In the genomic region with DNA sequence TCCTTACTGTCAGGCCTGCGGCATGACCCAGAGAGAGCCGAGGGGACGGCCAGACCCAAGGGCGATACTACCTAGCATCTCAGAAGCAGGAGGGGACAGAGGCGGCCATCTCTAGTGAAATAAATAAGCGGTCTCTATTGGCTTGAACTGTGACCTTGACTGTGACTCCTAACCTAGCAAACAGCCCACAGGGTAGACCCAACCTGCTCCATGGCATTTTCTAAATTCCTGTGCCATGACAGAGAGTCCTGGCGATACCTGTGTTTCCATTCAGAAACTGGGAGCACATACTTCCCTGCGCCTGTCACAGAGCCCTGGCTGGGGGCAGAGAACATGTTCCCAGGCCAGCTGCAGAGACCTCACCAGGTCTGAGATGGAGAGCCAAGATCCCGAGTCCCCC, we compare ENCODE assay signal across 13 mouse cellular contexts.
"Had no signal": no experiment of that assay in that cellular context is flagged by ENCODE, and none has a peak within 500 bp of the region (broad histone marks: within the 10 kb centered on the region; RNA-seq: fewer than 3 reads in every experiment).

No protein-coding gene starts in this region.

- DNase-seq: liver; liver, embryonic 13.5 days; liver, postnatal 0 days; thymus, adult 18-20 months; thymus, postnatal 14 days had no signal

- H3K9me3 ChIP-seq: limb, embryonic 12.5 days; liver, embryonic 13.5 days; midbrain, embryonic 15.5 days had no signal

- H3K4me1 ChIP-seq: liver, embryonic 13.5 days; megakaryocyte, embryonic 14.5 days had no signal

- H3K27me3 ChIP-seq: limb, embryonic 12.5 days; liver, embryonic 13.5 days; megakaryocyte, embryonic 14.5 days; midbrain, embryonic 15.5 days; neural tube, embryonic 12.5 days had no signal

- H3K4me2 ChIP-seq: limb, embryonic 12.5 days; liver, embryonic 13.5 days; midbrain, embryonic 11.5 days; midbrain, embryonic 15.5 days; neural tube, embryonic 12.5 days had no signal

- H3K36me3 ChIP-seq: liver, embryonic 13.5 days; midbrain, embryonic 15.5 days; neural tube, embryonic 12.5 days had no signal

- ATAC-seq: inflammation-experienced regulatory T-cells, adult 6 months; liver, postnatal 0 days; midbrain, embryonic 15.5 days had no signal

- H3K4me3 ChIP-seq: layer of hippocampus, adult 2 months; limb, embryonic 12.5 days; liver, embryonic 13.5 days; megakaryocyte, embryonic 14.5 days; midbrain, embryonic 15.5 days; neural tube, embryonic 12.5 days had no signal

- H3K27ac ChIP-seq: layer of hippocampus, adult 2 months; limb, embryonic 12.5 days; liver, embryonic 13.5 days; macrophage; midbrain, embryonic 15.5 days; neural tube, embryonic 12.5 days had no signal

- H3K9ac ChIP-seq: limb, embryonic 12.5 days; liver, embryonic 13.5 days; liver, postnatal 0 days; midbrain, embryonic 15.5 days; neural tube, embryonic 12.5 days had no signal
